ENCODE assay signal across 8 mouse cellular contexts in the genomic region with DNA sequence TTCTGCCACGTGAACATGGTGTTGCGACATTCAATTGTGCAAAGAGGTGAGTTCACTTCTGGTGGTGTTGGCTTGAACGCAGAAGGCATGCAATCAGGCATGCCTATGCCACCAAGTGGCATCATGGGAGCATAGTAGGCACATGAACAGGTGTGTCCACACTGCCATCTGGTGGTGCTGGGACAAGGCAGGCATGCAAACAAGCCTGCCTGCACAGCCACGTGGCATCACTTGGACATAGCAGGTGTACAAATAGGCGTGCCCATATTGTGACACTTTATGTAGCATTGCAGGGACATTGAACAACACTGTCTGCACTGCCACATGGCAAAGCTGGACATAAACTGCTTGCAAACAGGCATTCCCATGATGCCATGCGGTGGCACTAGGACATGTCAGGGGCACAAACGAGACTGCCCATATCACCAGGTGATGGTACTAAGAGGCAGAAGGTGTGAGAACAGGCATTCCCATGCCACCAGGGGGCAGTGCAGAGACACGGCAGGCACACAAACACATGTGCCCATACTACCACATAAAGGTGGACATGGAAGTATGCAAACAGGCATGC. TPM values are rescaled to one million over a fixed set of nuclear protein-coding genes. Genes with fewer than 3 reads are reported as not detected.
DNase-seq lines count a peak whose midpoint lies in the region; ATAC-seq and TF ChIP-seq lines count a peak whose summit lies in the region.

No protein-coding gene starts in this region.

- DNase-seq in embryo, embryonic 11 days: peak; percentile 64
- DNase-seq in heart, postnatal 36 days: peak; percentile 67 to 76
- peak; percentile 50 to 69 for DNase-seq in layer of hippocampus, postnatal 25 days (ENCODE audit: extremely low spot score in 1 of 2, low spot score in 1 of 2)
- peak; percentile 75 for DNase-seq in right cerebral cortex, postnatal 14 days
- DNase-seq in yolk sac, embryonic 10.5 days (ENCODE audit: low spot score): peak; percentile 33

- H3K4me3 ChIP-seq in E14TG2a.4 (replicated peaks; ENCODE audit: low read length): no peak overlapping the region
- H3K4me3 ChIP-seq in megakaryocyte, embryonic 14.5 days (replicated peaks): peak overlapping the region; percentile 34

- ATAC-seq in activated CD4-positive, CD25-positive, alpha-beta regulatory T cell, adult 4 months: peak; percentile 57

- no peaks in the 10 kb centered on the region for H3K27me3 ChIP-seq in E14TG2a.4 (ENCODE audit: insufficient read depth, low read length)
- H3K27me3 ChIP-seq in megakaryocyte, embryonic 14.5 days (replicated peaks): peaks cover 38% of the 10 kb centered on the region

- peaks cover 8% of the 10 kb centered on the region; the same call in 1 of the 2 replicates for H3K4me1 ChIP-seq in E14TG2a.4 (replicated peaks; ENCODE audit: low read depth, low read length)
- H3K4me1 ChIP-seq in megakaryocyte, embryonic 14.5 days: peaks cover 64% of the 10 kb centered on the region

- H3K36me3 ChIP-seq in E14TG2a.4 (ENCODE audit: insufficient read depth, low read length): no peaks in the 10 kb centered on the region
- no peaks in the 10 kb centered on the region for H3K36me3 ChIP-seq in megakaryocyte, embryonic 14.5 days (replicated peaks; ENCODE audit: low read length)

- H3K9me3 ChIP-seq in E14TG2a.4 (ENCODE audit: low read length): no peaks in the 10 kb centered on the region
- H3K9me3 ChIP-seq in megakaryocyte, embryonic 14.5 days: 0 out of 2 replicates have a peak, but pooled peaks cover 6% of the 10 kb centered on the region

- peak; percentile 67 for TF ChIP-seq CTCF in E14TG2a.4 (conservative IDR thresholded peaks at IDR 0.05; ENCODE audit: low read length)

- intact Hi-C loops in heart, postnatal 36 days (cut with DNase I): loop anchor here (1.0 kb wide), 1 partner anchor 63 kb away; no protein-coding TSS in a partner anchor

RNA-seq across cellular contexts. Expression of gene P4ha1, which starts 27.8 kb away (rescaled TPM):
- polyA plus RNA-seq in activated CD4-positive, CD25-positive, alpha-beta regulatory T cell, adult 4 months (2017; shearing (Covaris generic)): 10 to 100 TPM; 36.8 to 37.7 TPM
- total RNA-seq in heart, postnatal 36 days (2021): 10 to 100 TPM; 31.3 to 51.2 TPM
- total RNA-seq in layer of hippocampus, postnatal 25 days (2021): 10 to 100 TPM; 41.8 to 47.2 TPM
- polyA plus RNA-seq in megakaryocyte, embryonic 14.5 days (2012; ENCODE audit: insufficient read depth, low replicate concordance): 3.7 and 10.7 TPM in 2 replicates
